Mouse (Mus musculus) hindbrain, embryonic 15.5 days (tissue): Measurements from ENCODE around the gene Bclaf1. TPM values are rescaled to one million over a fixed set of nuclear protein-coding genes. Genes with fewer than 3 reads are reported as not detected.

Source experiments
- ATAC-seq: fragments of 200-750 bp; cut with Nextera tagmentation; 2 replicates; pipeline ENCODE4 v1.8.0; 2017; ENCODE audit warnings: low read depth, moderate number of reproducible peaks, moderate TSS enrichment; ENCODE audit not compliant: low FRiP score
- H3K27ac ChIP-seq: fragments of 300-500 bp; sonication (generic); replicated peaks from 2 replicates; pipeline ENCODE4 v1.5.1; 2015; ENCODE audit warnings: mild to moderate bottlenecking, inconsistent platforms
- H3K27me3 ChIP-seq: fragments of 300-500 bp; sonication (generic); 2 replicates; pipeline ENCODE4 v1.6.1; 2015; ENCODE audit warnings: control low read depth, inconsistent platforms
- H3K36me3 ChIP-seq: fragments of 300-500 bp; sonication (generic); 2 replicates; pipeline ENCODE4 v1.6.1; 2015; ENCODE audit warnings: control low read depth, inconsistent platforms
- H3K4me1 ChIP-seq: fragments of 300-500 bp; sonication (generic); replicated peaks from 2 replicates; pipeline ENCODE4 v1.6.1; 2015; ENCODE audit warnings: control low read depth, inconsistent platforms
- H3K4me2 ChIP-seq: fragments of 300-500 bp; sonication (generic); 2 replicates; pipeline ENCODE4 v1.6.1; 2015; ENCODE audit warnings: moderate library complexity, mild to moderate bottlenecking, inconsistent platforms
- H3K4me3 ChIP-seq: fragments of 300-500 bp; sonication (generic); 2 replicates; pipeline ENCODE4 v1.5.1; 2015; ENCODE audit warnings: mild to moderate bottlenecking, inconsistent platforms
- H3K9ac ChIP-seq: fragments of 300-500 bp; sonication (generic); 2 replicates; pipeline ENCODE4 v1.6.1; 2015; ENCODE audit warnings: inconsistent platforms
- H3K9me3 ChIP-seq: fragments of 300-500 bp; sonication (generic); 2 replicates; pipeline ENCODE4 v1.6.1; 2016; ENCODE audit warnings: control low read depth, inconsistent platforms
- WGBS: fragments of 180-500 bp; shearing (Covaris S2); methylation state at CpG from one replicate; pipeline ENCODE4 v1.1.7; 2015; 5-methylcytosine and 5-hydroxymethylcytosine counted together
- polyA plus RNA-seq: library from polyadenylated mRNA; unstranded; fragments of >200 nt; fragmentation: Nextera tagmentation; extraction: Ambion mirVana; gene quantifications from 2 replicates; pipeline ENCODE4 v1.2.1, GENCODE M21; 2015

Gene Bclaf1
- polyA plus RNA-seq, 1 experiment from 2014 or later = 102 TPM

DNA sequence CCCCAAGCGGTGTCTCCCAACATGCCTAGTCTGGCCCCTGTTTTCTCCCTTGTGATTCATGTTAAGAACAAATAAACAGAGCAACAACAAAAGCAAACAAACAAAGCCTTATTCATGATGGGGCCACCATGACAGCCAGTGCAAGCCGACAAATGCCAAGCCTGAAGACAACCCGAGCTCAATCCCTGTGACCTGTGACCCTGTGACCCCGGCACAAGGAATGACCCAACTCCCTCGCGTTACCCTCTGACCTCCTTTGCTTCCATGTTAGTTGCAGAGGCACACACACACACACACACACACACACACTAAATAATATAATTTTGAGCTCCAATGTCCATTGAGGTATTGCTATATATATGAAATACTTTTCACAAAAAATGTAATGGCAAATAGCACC is 24.9 kb upstream of the Bclaf1 start:
- Histone ChIP-seq H3K9me3 (no peaks in the 10 kb centered on the region), H3K4me2 (no peak overlapping the region), H3K27ac (peak overlapping the region; percentile 81; the same call in 1 of the 2 replicates), H3K4me3 (no peak overlapping the region), H3K27me3 (no peaks in the 10 kb centered on the region), H3K4me1 (peaks cover 29% of the 10 kb centered on the region), H3K9ac (no peak overlapping the region), H3K36me3 (no peaks in the 10 kb centered on the region)
- WGBS = 15% methylated on average over 6 of the region's 6 CpGs
- no peak for ATAC-seq

DNA sequence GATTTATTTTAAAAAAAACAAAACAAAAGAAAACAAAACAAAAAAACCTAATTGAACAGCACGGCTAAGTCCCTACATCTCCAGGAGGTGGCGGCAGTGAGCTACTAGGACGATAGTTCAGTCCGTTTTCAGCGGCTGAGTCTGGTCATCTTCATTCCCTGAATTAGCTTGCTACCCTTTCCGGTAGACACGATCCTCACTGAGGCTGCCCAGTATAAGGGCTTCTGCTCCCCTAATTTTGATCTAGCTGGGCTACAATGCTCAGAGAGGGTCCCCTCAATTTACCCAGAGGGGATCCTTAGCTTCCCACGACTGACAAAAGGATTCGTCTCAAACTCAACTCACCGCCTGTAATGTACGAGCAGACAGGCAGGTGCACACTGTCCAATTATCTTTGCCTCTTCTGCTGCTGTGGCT is 21.8 kb upstream of the Bclaf1 start:
- Histone ChIP-seq H3K4me1 (peaks cover 25% of the 10 kb centered on the region), H3K4me2 (peak overlapping the region; percentile 56), H3K27me3 (no peaks in the 10 kb centered on the region), H3K36me3 (no peaks in the 10 kb centered on the region), H3K27ac (peak overlapping the region; percentile 79), H3K9ac (peak overlapping the region; percentile 50), H3K4me3 (peak overlapping the region; percentile 31), H3K9me3 (no peaks in the 10 kb centered on the region)
- ATAC-seq = peak; percentile 47
- 12% methylated on average over 11 of the region's 11 CpGs for WGBS

DNA sequence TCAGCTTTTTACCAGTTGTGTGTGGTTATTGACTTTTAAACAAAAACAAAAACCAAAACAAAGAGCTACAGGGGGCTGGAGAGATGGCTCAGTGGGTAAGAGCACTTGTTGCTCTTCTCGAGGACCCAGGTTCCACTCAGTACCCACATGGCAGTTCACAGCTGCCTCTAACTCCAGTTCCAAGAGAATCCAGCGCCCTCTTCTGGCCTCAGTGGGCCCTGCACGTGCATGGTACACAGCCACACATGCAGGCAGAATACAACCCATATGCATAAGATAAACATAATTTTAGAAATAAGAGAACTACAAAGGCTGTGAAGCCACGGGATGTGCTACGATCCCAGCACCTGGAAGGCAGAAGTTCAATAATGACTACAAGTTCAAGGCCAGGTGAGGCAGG is 16.3 kb upstream of the Bclaf1 start:
- Histone ChIP-seq H3K27ac (no peak overlapping the region), H3K36me3 (no peaks in the 10 kb centered on the region), H3K4me1 (no peaks in the 10 kb centered on the region), H3K9me3 (no peaks in the 10 kb centered on the region), H3K27me3 (no peaks in the 10 kb centered on the region), H3K4me3 (no peak overlapping the region), H3K4me2 (no peak overlapping the region), H3K9ac (no peak overlapping the region)
- 73% methylated on average over 5 of the region's 5 CpGs for WGBS
- ATAC-seq = no peak

DNA sequence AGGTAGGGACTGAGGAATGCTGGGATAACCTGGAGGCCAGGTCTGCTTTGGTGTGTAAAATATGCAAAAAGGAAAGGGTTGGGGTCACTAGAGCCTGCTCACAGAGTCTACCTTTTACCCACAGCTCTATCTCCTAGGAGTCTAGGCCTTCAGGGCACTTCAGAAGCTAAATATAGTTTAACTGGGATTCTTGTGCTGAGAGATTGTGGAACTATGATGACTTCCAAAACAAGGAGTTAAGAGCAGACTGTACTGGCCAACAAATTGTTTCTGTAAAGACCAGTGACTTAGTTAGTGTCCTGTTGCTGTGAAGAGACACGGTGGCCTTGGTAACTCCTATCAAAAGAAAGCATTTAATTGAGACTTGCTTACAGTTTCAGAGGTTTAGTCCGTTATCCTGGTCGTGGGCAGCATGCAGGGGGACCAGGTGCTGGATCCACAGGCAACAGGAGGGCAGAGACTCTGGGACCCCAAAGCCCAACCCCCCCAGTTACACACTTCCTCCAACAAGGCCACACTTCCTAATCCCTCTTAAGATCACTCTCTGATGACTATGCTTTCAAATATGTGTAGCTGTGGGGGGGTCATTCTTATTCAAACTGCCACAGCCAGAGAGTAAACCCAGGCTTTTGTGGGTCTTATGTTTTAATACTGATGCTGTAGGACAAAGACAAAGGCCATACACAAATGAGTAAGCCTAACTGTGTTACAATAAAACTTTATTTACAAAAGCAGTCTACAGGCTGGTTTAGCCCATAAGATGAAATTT is 13.9 kb upstream of the Bclaf1 start:
- H3K4me3 ChIP-seq = no peak overlapping the region
- no peaks in the 10 kb centered on the region for H3K4me1 ChIP-seq
- H3K9me3 ChIP-seq = no peaks in the 10 kb centered on the region
- 46% methylated on average over 3 of the region's 3 CpGs for WGBS
- H3K27ac ChIP-seq = no peak overlapping the region
- H3K36me3 ChIP-seq = no peaks in the 10 kb centered on the region
- no peaks in the 10 kb centered on the region for H3K27me3 ChIP-seq
- no peak for ATAC-seq
- no peak overlapping the region for H3K4me2 ChIP-seq
- no peak overlapping the region for H3K9ac ChIP-seq

DNA sequence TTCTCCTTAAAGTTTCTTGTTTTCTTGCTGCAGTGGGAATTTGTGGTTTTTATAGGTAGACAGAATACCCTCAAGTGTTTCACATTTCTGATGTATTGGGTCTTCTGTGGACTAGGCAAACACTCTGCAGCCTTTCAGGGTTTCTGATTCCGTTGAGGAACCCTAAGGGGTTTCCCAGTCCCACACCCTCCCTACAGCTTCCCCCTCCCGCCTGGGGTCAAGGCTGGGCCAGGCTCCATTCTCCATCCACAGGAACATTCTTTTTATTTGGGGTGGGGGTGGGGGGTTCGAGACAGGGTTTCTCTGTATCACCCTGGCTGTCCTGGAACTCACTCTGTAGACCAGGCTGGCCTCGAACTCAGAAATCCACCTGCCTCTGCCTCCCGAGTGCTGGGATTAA is 13.2 kb upstream of the Bclaf1 start:
- no peaks in the 10 kb centered on the region for H3K36me3 ChIP-seq
- H3K9ac ChIP-seq = no peak overlapping the region
- no peak for ATAC-seq
- H3K4me3 ChIP-seq = no peak overlapping the region
- H3K4me2 ChIP-seq = no peak overlapping the region
- H3K27me3 ChIP-seq = no peaks in the 10 kb centered on the region
- no peaks in the 10 kb centered on the region for H3K9me3 ChIP-seq
- no peaks in the 10 kb centered on the region for H3K4me1 ChIP-seq
- no peak overlapping the region for H3K27ac ChIP-seq
- WGBS = 86% methylated on average over 5 of the region's 5 CpGs

- ATAC-seq = no peak
- Histone ChIP-seq H3K36me3 (no peaks in the 10 kb centered on the region), H3K4me1 (peaks cover 26% of the 10 kb centered on the region), H3K9me3 (no peaks in the 10 kb centered on the region), H3K27me3 (no peaks in the 10 kb centered on the region), H3K4me2 (peak overlapping the region; percentile 75), H3K27ac (peak overlapping the region; percentile 99), H3K4me3 (peak overlapping the region; percentile 60), H3K9ac (peak overlapping the region; percentile 81)
- WGBS = 43% methylated on average over 11 of the region's 11 CpGs
Observed at GRCm38 (mm10) chr10:20310969-20311769, 1.1 kb upstream of the Bclaf1 start.

DNA sequence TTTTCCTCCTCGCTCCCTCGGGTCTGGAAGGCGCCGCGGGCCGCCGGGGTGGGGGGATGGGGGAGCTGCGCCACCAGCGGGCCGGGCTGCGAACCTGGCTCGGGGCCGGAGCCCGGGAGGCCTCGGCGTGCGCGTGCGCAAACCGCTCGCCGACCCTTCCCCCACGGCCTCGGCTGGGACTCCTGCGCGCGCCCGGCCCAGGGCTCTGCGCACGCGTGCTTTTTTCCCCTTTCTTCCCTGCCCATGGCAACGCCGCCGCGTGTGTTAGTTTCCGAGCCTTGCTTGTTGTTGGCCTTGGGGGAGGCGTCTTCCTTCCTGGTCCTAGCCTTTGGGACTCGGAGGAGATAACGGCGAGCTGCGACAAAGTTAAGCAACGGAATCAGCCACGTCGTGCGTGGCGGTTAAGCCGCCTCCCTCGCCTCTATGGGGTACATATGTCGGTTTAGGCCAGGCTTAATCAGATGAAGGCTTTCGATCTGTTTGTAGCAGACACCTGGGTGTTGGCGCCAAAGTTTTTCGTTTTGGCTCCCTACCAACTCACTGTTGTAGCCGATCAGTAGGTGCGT is 550 bp downstream of the Bclaf1 start:
- H3K9me3 ChIP-seq = no peaks in the 10 kb centered on the region
- H3K4me3 ChIP-seq = peak overlapping the region; percentile 60
- ATAC-seq = peak; percentile 75
- peaks cover 30% of the 10 kb centered on the region for H3K4me1 ChIP-seq
- peak overlapping the region; percentile 81 for H3K9ac ChIP-seq
- H3K27ac ChIP-seq = peak overlapping the region; percentile 99
- no peaks in the 10 kb centered on the region for H3K36me3 ChIP-seq
- H3K4me2 ChIP-seq = peak overlapping the region; percentile 75
- under 1% methylated on average over 38 of the region's 54 CpGs for WGBS
- no peaks in the 10 kb centered on the region for H3K27me3 ChIP-seq

GRCm38 (mm10) chr10:20313447-20313846 is 1.2 kb downstream of the Bclaf1 start:
- Histone ChIP-seq H3K27ac (peak overlapping the region; percentile 99; the same call in 1 of the 2 replicates), H3K9me3 (no peaks in the 10 kb centered on the region), H3K4me1 (peaks cover 30% of the 10 kb centered on the region), H3K4me3 (peak overlapping the region; percentile 60), H3K27me3 (no peaks in the 10 kb centered on the region), H3K36me3 (0 out of 2 replicates have a peak, but pooled peaks cover 2% of the 10 kb centered on the region), H3K4me2 (peak overlapping the region; percentile 75), H3K9ac (peak overlapping the region; percentile 81; the same call in 1 of the 2 replicates)
- ATAC-seq = no peak
- 51% methylated on average over 13 of the region's 13 CpGs for WGBS

DNA sequence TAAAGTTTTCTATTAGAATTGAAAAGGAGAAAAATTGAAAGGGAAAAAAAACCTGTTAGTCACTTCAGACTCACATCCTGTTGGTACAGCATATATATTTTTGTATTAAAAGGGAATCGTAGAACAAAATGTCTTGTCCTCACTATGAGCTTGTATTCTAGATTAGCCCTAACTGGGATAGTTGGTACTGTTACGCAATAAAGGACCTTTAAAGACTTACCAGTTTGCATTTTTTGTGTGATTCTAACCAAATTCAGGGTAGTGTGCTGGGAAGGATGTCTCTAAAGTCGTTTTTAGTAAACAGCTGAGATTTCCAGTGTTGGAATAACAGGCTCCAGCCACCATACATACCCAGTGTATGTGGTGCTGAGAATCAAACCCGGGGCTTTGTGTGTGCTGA is 1.7 kb downstream of the Bclaf1 start:
- no peak for ATAC-seq
- Histone ChIP-seq H3K36me3 (peaks cover 5% of the 10 kb centered on the region; the same call in 1 of the 2 replicates), H3K27me3 (no peaks in the 10 kb centered on the region), H3K4me2 (peak overlapping the region; percentile 75), H3K4me3 (peak overlapping the region; percentile 60), H3K4me1 (peaks cover 30% of the 10 kb centered on the region), H3K27ac (no peak overlapping the region), H3K9ac (peak overlapping the region; percentile 27; the same call in 1 of the 2 replicates), H3K9me3 (no peaks in the 10 kb centered on the region)
- WGBS = 89% methylated on average over 4 of the region's 4 CpGs

DNA sequence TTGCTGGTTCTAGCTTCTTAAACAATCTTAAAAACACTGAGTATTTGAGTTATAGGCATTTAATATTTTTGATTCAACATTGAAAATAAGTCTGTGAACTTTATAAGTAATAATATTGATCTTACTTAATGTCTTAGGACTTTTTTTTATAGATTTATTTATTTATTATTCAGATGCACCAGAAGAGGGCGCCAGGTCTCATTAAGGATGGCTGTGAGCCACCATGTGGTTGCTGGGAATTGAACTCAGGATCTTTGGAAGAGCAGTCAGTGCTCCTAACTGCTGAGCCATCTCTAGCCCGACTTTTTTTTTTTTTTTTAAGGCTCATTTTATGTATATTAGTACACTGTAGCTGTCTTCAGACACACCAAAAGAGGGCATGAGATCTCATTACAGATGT is 2.5 kb downstream of the Bclaf1 start:
- Histone ChIP-seq H3K4me1 (peaks cover 30% of the 10 kb centered on the region), H3K9me3 (no peaks in the 10 kb centered on the region), H3K4me3 (no peak overlapping the region), H3K9ac (no peak overlapping the region), H3K4me2 (no peak overlapping the region), H3K27me3 (no peaks in the 10 kb centered on the region), H3K27ac (no peak overlapping the region), H3K36me3 (peaks cover 7% of the 10 kb centered on the region; the same call in 1 of the 2 replicates)
- WGBS = 58% methylated on average over 2 of the region's 2 CpGs
- ATAC-seq = no peak

DNA sequence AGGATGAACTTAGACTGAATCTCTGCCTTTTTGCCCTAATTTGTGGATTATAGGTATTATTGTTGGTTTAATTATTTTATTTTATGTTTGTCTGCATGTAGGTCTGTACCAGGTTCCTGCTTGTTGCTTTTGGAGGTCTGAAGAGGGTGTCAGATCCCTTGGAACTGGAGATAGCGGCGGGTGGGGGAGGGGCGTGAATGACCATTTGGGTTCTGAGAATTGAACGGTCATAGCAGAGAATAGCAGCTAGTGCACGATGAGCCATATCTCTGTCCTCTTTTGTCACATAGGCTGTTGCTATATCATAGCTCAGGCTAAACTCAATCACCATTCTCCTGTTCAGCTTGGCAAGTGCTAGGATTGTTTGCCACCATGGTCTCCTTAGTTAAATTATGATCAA is 5.2 kb downstream of the Bclaf1 start:
- H3K36me3 ChIP-seq = peaks cover 11% of the 10 kb centered on the region; the same call in 1 of the 2 replicates
- H3K27me3 ChIP-seq = no peaks in the 10 kb centered on the region
- H3K9me3 ChIP-seq = no peaks in the 10 kb centered on the region
- peaks cover 22% of the 10 kb centered on the region for H3K4me1 ChIP-seq
- no peak overlapping the region for H3K27ac ChIP-seq
- ATAC-seq = no peak
- no peak overlapping the region for H3K4me3 ChIP-seq
- no peak overlapping the region for H3K4me2 ChIP-seq
- WGBS = 90% methylated on average over 5 of the region's 5 CpGs
- H3K9ac ChIP-seq = no peak overlapping the region

- H3K27me3 ChIP-seq = no peaks in the 10 kb centered on the region
- ATAC-seq = no peak
- H3K27ac ChIP-seq = no peak overlapping the region
- no peak overlapping the region for H3K9ac ChIP-seq
- H3K36me3 ChIP-seq = peaks cover 54% of the 10 kb centered on the region
- no peaks in the 10 kb centered on the region for H3K4me1 ChIP-seq
- H3K4me2 ChIP-seq = no peak overlapping the region
- no peaks in the 10 kb centered on the region for H3K9me3 ChIP-seq
- H3K4me3 ChIP-seq = no peak overlapping the region
Observed at GRCm38 (mm10) chr10:20326226-20326625, 14.0 kb downstream of the Bclaf1 start.
